Mouse (Mus musculus): Measurements from ENCODE around the gene Atp5g2. TPM values are rescaled to one million over a fixed set of nuclear protein-coding genes. Genes with fewer than 3 reads are reported as not detected.

Gene Atp5g2
- total and polyA plus RNA-seq, 3 experiments = 59.4 to 513 TPM; not detected in 1

GRCm38 (mm10) chr15:102705923-102706503 is 33.9 kb upstream of the Atp5g2 start:
- Histone ChIP-seq H3K9ac (ENCODE audit: control insufficient read depth, low read depth, low read length, poor library complexity, severe bottlenecking) (no peak overlapping the region), H3K27me3 (ENCODE audit: control insufficient read depth in 1 of 2, insufficient read depth in 2 of 2, low read length in 2 of 2) (no peaks in the 10 kb centered on the region; a peak in 1 of 4 replicates), H3K9me3 (replicated peaks; ENCODE audit: insufficient read depth, low read length) (no peaks in the 10 kb centered on the region), H3K36me3 (ENCODE audit: control insufficient read depth in 1 of 2, insufficient read depth in 2 of 2, low read length in 2 of 2) (no peaks in the 10 kb centered on the region), H3K4me3 (ENCODE audit: control insufficient read depth in 1 of 2, insufficient read depth in 1 of 2, low read depth in 2 of 2, low read length in 2 of 2) (no peak overlapping the region), H3K79me2 (ENCODE audit: control insufficient read depth, insufficient read depth, low read length, poor library complexity) (no peaks in the 10 kb centered on the region), H3K27ac (ENCODE audit: control insufficient read depth, low read depth, low read length) (no peak overlapping the region), H3K4me1 (ENCODE audit: control insufficient read depth in 1 of 2, insufficient read depth in 2 of 2, low read length in 2 of 2) (peaks cover 0 to 3% of the 10 kb centered on the region in 2 experiments; a peak in 1 of 4 replicates)
- no peak for TF ChIP-seq POLR2AphosphoS2 (IDR thresholded peaks at IDR 0.05; ENCODE audit: low read length)
- no peak for TF ChIP-seq HCFC1 (IDR thresholded peaks at IDR 0.05; ENCODE audit: low read depth, low read length)
- no peak for TF ChIP-seq ZNF384 (IDR thresholded peaks at IDR 0.05; ENCODE audit: low read depth, low read length)
- no peak for TF ChIP-seq EP300 (IDR thresholded peaks at IDR 0.05; ENCODE audit: low read depth in 1 of 2, low read length in 2 of 2)
- TF ChIP-seq E2F4 (IDR thresholded peaks at IDR 0.05; ENCODE audit: borderline replicate concordance, low read depth, low read length) = no peak
- TF ChIP-seq SMC3 (IDR thresholded peaks at IDR 0.05; ENCODE audit: low read depth, low read length) = no peak
- TF ChIP-seq ZC3H11A (IDR thresholded peaks at IDR 0.05; ENCODE audit: low read depth, low read length) = no peak
- TF ChIP-seq CHD2 (IDR thresholded peaks at IDR 0.05; ENCODE audit: low read length) = no peak
- TF ChIP-seq MAX (IDR thresholded peaks at IDR 0.05; ENCODE audit: low read length) = no peak
- TF ChIP-seq GABPA (IDR thresholded peaks at IDR 0.05; ENCODE audit: low read depth, low read length) = no peak
- DNase-seq (ENCODE audit: low read depth, low spot score) = no peak

DNA sequence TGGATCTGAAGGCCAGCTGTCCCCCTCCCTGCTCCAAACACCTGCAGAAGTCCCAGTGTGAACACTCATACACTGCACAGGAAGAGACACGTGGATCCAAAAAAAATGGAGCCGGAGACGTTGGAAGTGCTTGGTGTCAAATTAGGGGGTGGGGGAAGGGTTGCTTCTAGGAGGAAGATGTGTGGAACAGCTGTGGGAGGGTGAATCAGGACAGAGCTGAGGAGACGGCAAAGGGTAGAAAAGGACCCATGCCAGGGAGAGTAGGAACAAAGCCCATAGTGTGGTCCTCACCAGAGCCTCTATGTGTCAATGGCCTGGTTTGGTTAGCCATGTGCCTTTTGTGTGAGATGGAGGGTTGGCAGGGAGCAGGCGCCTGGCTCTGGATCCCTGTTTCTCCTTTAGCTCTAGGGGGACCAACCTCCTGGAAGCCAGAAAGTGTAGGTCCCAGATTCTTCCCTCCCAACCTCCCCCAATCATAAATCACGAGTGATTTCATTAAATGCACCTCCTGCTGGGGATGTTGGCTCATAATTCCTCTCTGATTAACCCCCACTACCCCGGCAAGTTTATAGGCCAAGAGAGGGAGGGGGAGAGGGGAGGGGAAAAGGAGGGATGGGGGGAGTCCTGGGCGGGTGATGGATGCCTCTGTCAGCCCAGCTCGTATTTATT is 33.2 kb upstream of the Atp5g2 start:
- Histone ChIP-seq H3K4me1 (ENCODE audit: control insufficient read depth in 1 of 2, insufficient read depth in 2 of 2, low read length in 2 of 2) (peaks cover 0 to 3% of the 10 kb centered on the region in 2 experiments; a peak in 1 of 4 replicates), H3K27ac (ENCODE audit: control insufficient read depth, low read depth, low read length) (no peak overlapping the region), H3K9me3 (replicated peaks; ENCODE audit: insufficient read depth, low read length) (no peaks in the 10 kb centered on the region), H3K36me3 (ENCODE audit: control insufficient read depth in 1 of 2, insufficient read depth in 2 of 2, low read length in 2 of 2) (no peaks in the 10 kb centered on the region), H3K27me3 (ENCODE audit: control insufficient read depth in 1 of 2, insufficient read depth in 2 of 2, low read length in 2 of 2) (no peaks in the 10 kb centered on the region; a peak in 1 of 4 replicates), H3K9ac (ENCODE audit: control insufficient read depth, low read depth, low read length, poor library complexity, severe bottlenecking) (no peak overlapping the region), H3K4me3 (ENCODE audit: control insufficient read depth in 1 of 2, insufficient read depth in 1 of 2, low read depth in 2 of 2, low read length in 2 of 2) (no peak overlapping the region), H3K79me2 (ENCODE audit: control insufficient read depth, insufficient read depth, low read length, poor library complexity) (no peaks in the 10 kb centered on the region)
- TF ChIP-seq ZKSCAN1 (IDR thresholded peaks at IDR 0.05; ENCODE audit: low read depth, low read length) = no peak
- no peak for TF ChIP-seq MAFK (IDR thresholded peaks at IDR 0.05; ENCODE audit: borderline replicate concordance, low read depth, low read length)
- TF ChIP-seq ZMIZ1 (IDR thresholded peaks at IDR 0.05; ENCODE audit: low read depth, low read length) = no peak
- no peak for DNase-seq (ENCODE audit: low read depth, low spot score)

GRCm38 (mm10) chr15:102704806-102705205 is 32.7 kb upstream of the Atp5g2 start:
- H3K79me2 ChIP-seq (ENCODE audit: control insufficient read depth, insufficient read depth, low read length, poor library complexity) = no peaks in the 10 kb centered on the region
- H3K27me3 ChIP-seq (ENCODE audit: control insufficient read depth in 1 of 2, insufficient read depth in 2 of 2, low read length in 2 of 2) = peaks cover 0 to 5% of the 10 kb centered on the region in 2 experiments; a peak in 2 of 4 replicates
- H3K9ac ChIP-seq (ENCODE audit: control insufficient read depth, low read depth, low read length, poor library complexity, severe bottlenecking) = no peak overlapping the region
- no peaks in the 10 kb centered on the region for H3K9me3 ChIP-seq (replicated peaks; ENCODE audit: insufficient read depth, low read length)
- no peak overlapping the region for H3K27ac ChIP-seq (ENCODE audit: control insufficient read depth, low read depth, low read length)
- H3K4me1 ChIP-seq (ENCODE audit: control insufficient read depth in 1 of 2, insufficient read depth in 2 of 2, low read length in 2 of 2) = peaks cover 0 to 3% of the 10 kb centered on the region in 2 experiments; a peak in 1 of 4 replicates
- DNase-seq (ENCODE audit: low read depth, low spot score) = no peak
- no peak for TF ChIP-seq CHD1 (IDR thresholded peaks at IDR 0.05; ENCODE audit: low read depth, low read length)
- TF ChIP-seq EP300 (IDR thresholded peaks at IDR 0.05; ENCODE audit: low read depth in 1 of 2, low read length in 2 of 2) = no peak
- TF ChIP-seq KAT2A (conservative IDR thresholded peaks at IDR 0.05; ENCODE audit: low read depth, low read length) = no peak
- no peak for TF ChIP-seq JUND (IDR thresholded peaks at IDR 0.05; ENCODE audit: low read depth, low read length)
- TF ChIP-seq ELF1 (IDR thresholded peaks at IDR 0.05; ENCODE audit: low read depth, low read length) = no peak
- TF ChIP-seq MAZ (IDR thresholded peaks at IDR 0.05; ENCODE audit: low read depth, low read length) = no peak
- TF ChIP-seq NRF1 (IDR thresholded peaks at IDR 0.05; ENCODE audit: insufficient read depth, low read depth, low read length, poor library complexity, severe bottlenecking) = no peak
- TF ChIP-seq ZNF384 (IDR thresholded peaks at IDR 0.05; ENCODE audit: low read depth, low read length) = no peak
- TF ChIP-seq ZMIZ1 (IDR thresholded peaks at IDR 0.05; ENCODE audit: low read depth, low read length) = no peak
- no peak for TF ChIP-seq BHLHE40 (IDR thresholded peaks at IDR 0.05; ENCODE audit: borderline replicate concordance, low read depth, low read length)
- no peak for TF ChIP-seq MEF2A (IDR thresholded peaks at IDR 0.05; ENCODE audit: extremely low read depth, insufficient replicate concordance, low read depth, low read length, poor library complexity, severe bottlenecking)
- TF ChIP-seq POLR2A (IDR thresholded peaks at IDR 0.05; ENCODE audit: control insufficient read depth in 1 of 2, insufficient read depth in 1 of 2, low read depth in 1 of 2, low read length in 2 of 2, poor library complexity in 1 of 2) = no peak
- no peak for TF ChIP-seq MYB (IDR thresholded peaks at IDR 0.05; ENCODE audit: low read depth, low read length)
- H3K36me3 ChIP-seq (ENCODE audit: control insufficient read depth in 1 of 2, insufficient read depth in 2 of 2, low read length in 2 of 2) = no peaks in the 10 kb centered on the region
- H3K4me3 ChIP-seq (ENCODE audit: control insufficient read depth in 1 of 2, insufficient read depth in 1 of 2, low read depth in 2 of 2, low read length in 2 of 2) = no peak overlapping the region

Measured in MEL (cell line).